Mouse (Mus musculus): ENCODE data around the gene Eepd1. TPM values are rescaled to one million over a fixed set of nuclear protein-coding genes. Genes with fewer than 3 reads are reported as not detected.

Gene Eepd1
- polyA plus RNA-seq, 1 experiment from 2014 or later, result 6.1 TPM

DNA sequence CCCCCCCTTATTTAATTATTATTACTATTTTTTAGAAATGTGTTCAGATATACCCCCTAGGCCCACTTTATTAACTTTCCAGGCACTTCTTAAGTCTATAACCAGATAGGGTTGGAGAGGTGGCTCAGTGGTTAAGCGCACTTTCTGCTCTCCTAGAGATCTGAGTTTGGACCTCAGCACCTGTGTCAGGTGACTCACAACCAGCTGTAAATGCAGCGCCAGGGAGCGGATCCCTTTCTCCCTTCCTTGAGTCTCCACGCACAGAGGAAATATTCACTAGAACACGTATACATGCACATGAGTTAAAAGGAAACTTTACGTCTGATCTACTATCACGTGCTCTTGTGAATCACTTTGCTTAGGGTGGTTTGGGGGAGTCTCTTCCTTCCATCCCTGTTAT lies 88.7 kb downstream of the Eepd1 start:
- ATAC-seq (ENCODE audit: low FRiP score, low TSS enrichment), result no peak
- Histone ChIP-seq H3K9me3 (ENCODE audit: control insufficient read depth, low read length) (no peaks in the 10 kb centered on the region), H3K4me2 (replicated peaks; ENCODE audit: low read depth, low read length) (no peak overlapping the region), H3K4me3 (ENCODE audit: low read length) (no peak overlapping the region), H3K36me3 (ENCODE audit: control insufficient read depth, insufficient read depth, low read length) (no peaks in the 10 kb centered on the region), H3K9ac (ENCODE audit: low read depth, low read length) (no peak overlapping the region), H3K4me1 (ENCODE audit: control insufficient read depth, insufficient read depth, low read length) (0 out of 2 replicates have a peak, but pooled peaks cover 3% of the 10 kb centered on the region), H3K27me3 (ENCODE audit: control insufficient read depth, insufficient read depth, low read length) (no peaks in the 10 kb centered on the region), H3K27ac (ENCODE audit: low read depth, low read length) (no peak overlapping the region)
- 93% methylated on average over 7 of the region's 7 CpGs for WGBS

DNA sequence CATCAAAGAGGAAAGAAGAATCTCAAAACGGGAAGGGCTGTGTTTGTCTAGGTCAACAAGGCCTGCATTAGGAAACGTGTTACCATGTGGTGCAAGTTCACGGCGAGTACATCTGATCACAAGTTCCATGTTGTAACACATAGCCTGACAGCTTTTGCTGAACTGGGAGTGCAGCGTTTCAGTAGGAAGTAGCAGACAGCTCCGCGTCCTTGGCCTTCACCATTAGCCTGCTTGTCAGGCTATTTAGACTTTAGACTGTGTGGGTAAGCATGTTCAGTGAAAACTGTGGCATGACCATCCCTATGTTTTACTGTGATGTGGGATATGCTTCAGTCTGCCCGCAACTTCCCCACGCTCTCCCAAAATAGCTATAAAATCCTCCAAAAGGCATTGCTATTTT lies 89.1 kb downstream of the Eepd1 start:
- H3K4me1 ChIP-seq (ENCODE audit: control insufficient read depth, insufficient read depth, low read length), result 0 out of 2 replicates have a peak, but pooled peaks cover 3% of the 10 kb centered on the region

DNA sequence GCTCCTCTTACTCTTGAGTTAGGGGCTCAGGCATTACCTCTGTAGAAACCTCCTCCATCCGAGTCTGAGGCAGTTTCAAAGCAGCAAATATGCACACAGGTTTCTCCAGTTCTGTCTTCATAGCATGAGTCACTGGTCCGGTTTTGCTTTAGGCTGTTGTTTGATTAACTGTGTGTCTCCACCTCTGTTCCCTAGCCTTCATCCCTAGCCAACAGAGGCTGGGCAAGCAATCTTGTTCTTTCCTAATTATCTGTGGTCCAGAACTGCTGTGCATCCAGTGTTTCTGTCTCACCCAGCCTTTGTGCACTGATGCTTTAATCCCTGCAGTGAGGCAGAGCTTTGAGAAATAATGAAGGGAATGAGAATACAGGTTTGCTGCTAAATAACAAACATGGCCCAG lies 90.0 kb downstream of the Eepd1 start:
- H3K9ac ChIP-seq (ENCODE audit: low read depth, low read length), result no peak overlapping the region
- H3K27me3 ChIP-seq (ENCODE audit: control insufficient read depth, insufficient read depth, low read length), result no peaks in the 10 kb centered on the region
- 37% methylated on average over 2 of the region's 2 CpGs for WGBS
- no peaks in the 10 kb centered on the region for H3K36me3 ChIP-seq (ENCODE audit: control insufficient read depth, insufficient read depth, low read length)
- ATAC-seq (ENCODE audit: low FRiP score, low TSS enrichment), result no peak
- H3K4me2 ChIP-seq (replicated peaks; ENCODE audit: low read depth, low read length), result no peak overlapping the region
- no peak overlapping the region for H3K27ac ChIP-seq (ENCODE audit: low read depth, low read length)
- H3K9me3 ChIP-seq (ENCODE audit: control insufficient read depth, low read length), result no peaks in the 10 kb centered on the region
- H3K4me1 ChIP-seq (ENCODE audit: control insufficient read depth, insufficient read depth, low read length), result 0 out of 2 replicates have a peak, but pooled peaks cover 3% of the 10 kb centered on the region
- H3K4me3 ChIP-seq (ENCODE audit: low read length), result no peak overlapping the region

More for the DNA sequence above, 89.1 kb downstream of the Eepd1 start:
- no peak overlapping the region for H3K4me2 ChIP-seq (replicated peaks; ENCODE audit: low read depth, low read length)
- H3K27me3 ChIP-seq (ENCODE audit: control insufficient read depth, insufficient read depth, low read length), result no peaks in the 10 kb centered on the region
- no peak for ATAC-seq (ENCODE audit: low FRiP score, low TSS enrichment)
- H3K9ac ChIP-seq (ENCODE audit: low read depth, low read length), result no peak overlapping the region
- no peak overlapping the region for H3K27ac ChIP-seq (ENCODE audit: low read depth, low read length)
- no peaks in the 10 kb centered on the region for H3K36me3 ChIP-seq (ENCODE audit: control insufficient read depth, insufficient read depth, low read length)
- H3K4me3 ChIP-seq (ENCODE audit: low read length), result no peak overlapping the region
- no peaks in the 10 kb centered on the region for H3K9me3 ChIP-seq (ENCODE audit: control insufficient read depth, low read length)
- WGBS, result 79% methylated on average over 9 of the region's 9 CpGs

DNA sequence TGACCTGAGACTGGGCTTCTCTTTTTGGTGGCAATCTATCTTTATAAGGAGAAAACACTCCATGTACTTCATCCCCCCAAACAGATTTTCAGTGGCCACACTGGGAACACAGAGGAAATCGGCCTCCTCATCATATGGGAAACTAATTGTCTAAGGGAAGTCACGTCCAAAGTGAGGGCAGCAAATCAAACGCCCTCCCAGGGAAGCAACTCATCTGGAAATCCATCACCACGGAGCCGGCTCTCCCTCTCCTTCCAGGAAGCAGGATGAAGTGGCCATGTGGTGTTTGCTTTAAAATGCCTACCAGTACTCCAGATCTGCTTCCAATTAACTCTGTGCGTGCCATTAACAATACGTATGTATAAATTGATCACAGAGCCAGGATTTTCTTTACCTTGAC lies 92.4 kb downstream of the Eepd1 start:
- no peak for ATAC-seq (ENCODE audit: low FRiP score, low TSS enrichment)
- Histone ChIP-seq H3K9ac (ENCODE audit: low read depth, low read length) (no peak overlapping the region), H3K36me3 (ENCODE audit: control insufficient read depth, insufficient read depth, low read length) (no peaks in the 10 kb centered on the region), H3K27ac (ENCODE audit: low read depth, low read length) (no peak overlapping the region), H3K4me2 (replicated peaks; ENCODE audit: low read depth, low read length) (no peak overlapping the region), H3K27me3 (ENCODE audit: control insufficient read depth, insufficient read depth, low read length) (no peaks in the 10 kb centered on the region), H3K4me3 (ENCODE audit: low read length) (no peak overlapping the region), H3K9me3 (ENCODE audit: control insufficient read depth, low read length) (no peaks in the 10 kb centered on the region), H3K4me1 (ENCODE audit: control insufficient read depth, insufficient read depth, low read length) (0 out of 2 replicates have a peak, but pooled peaks cover 3% of the 10 kb centered on the region)
- WGBS, result 26% methylated on average over 7 of the region's 7 CpGs

DNA sequence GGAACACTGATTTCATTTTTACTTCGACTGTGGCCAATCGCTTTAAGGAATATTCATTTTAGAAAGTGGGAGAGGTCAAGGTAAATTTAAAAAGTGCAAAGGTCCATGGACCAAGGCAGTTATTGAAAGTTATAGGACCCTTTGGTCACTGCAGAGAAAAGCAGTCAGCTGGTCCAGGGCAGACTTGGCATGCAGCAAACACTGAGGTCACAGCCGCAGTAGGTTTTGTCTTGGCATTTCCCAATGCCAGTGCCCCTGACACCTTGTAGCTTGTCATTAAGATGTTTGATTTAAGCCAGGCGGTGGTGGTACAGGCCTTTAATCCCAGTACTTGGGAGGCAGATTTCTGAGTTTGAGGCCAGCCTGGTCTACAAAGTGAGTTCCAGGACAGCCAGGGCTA lies 92.8 kb downstream of the Eepd1 start:
- no peaks in the 10 kb centered on the region for H3K36me3 ChIP-seq (ENCODE audit: control insufficient read depth, insufficient read depth, low read length)
- H3K27me3 ChIP-seq (ENCODE audit: control insufficient read depth, insufficient read depth, low read length), result no peaks in the 10 kb centered on the region
- H3K27ac ChIP-seq (ENCODE audit: low read depth, low read length), result no peak overlapping the region
- 82% methylated on average over 4 of the region's 4 CpGs for WGBS
- H3K9me3 ChIP-seq (ENCODE audit: control insufficient read depth, low read length), result no peaks in the 10 kb centered on the region
- H3K9ac ChIP-seq (ENCODE audit: low read depth, low read length), result no peak overlapping the region
- no peak overlapping the region for H3K4me3 ChIP-seq (ENCODE audit: low read length)
- H3K4me2 ChIP-seq (replicated peaks; ENCODE audit: low read depth, low read length), result no peak overlapping the region
- ATAC-seq (ENCODE audit: low FRiP score, low TSS enrichment), result no peak
- H3K4me1 ChIP-seq (ENCODE audit: control insufficient read depth, insufficient read depth, low read length), result 0 out of 2 replicates have a peak, but pooled peaks cover 3% of the 10 kb centered on the region

DNA sequence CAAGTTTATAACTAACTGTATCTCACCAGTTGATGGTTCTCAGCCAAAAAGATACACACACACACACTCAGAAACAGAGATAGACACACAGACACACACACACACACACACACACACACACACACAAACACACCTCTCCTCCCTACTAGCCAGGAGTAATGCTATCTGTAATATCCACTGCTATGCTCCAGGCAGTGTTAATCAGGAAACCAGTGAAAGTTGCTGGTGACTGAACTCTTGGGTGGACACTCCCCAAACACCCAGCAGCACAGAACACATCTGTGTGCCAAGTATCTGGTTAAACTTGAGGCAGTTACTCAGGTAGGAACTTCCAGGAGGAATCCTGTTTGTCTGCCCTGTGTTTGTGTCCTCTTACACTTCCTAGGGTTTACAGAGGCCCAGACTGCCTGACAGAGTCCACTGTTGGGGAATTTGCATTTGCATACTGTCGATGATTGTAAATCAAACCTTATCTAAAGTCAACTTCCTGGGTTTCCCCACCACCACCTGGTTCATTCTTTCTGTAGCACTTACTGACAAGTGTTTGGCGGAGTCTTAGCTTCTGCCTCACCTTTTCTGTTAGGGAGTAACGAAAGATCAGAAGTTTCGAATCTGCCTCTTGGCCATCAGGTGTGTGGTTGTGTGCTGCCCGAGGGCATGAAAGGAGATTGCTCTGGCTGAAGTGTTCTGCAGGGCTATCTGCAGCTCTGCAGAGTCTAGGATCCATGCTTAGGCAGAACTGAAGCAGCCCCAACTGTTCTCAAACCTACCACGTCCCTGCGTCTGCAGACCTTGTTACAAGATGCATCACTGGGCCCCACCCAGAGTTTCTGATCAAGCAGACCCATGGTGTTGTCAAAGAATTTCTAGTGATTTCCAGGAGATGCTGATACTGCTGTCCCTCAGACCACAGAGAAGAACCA lies 97.6 kb downstream of the Eepd1 start:
- 73% methylated on average over 7 of the region's 7 CpGs for WGBS
- no peak for ATAC-seq (ENCODE audit: low FRiP score, low TSS enrichment)
- Histone ChIP-seq H3K9ac (ENCODE audit: low read depth, low read length) (no peak overlapping the region), H3K4me1 (ENCODE audit: control insufficient read depth, insufficient read depth, low read length) (no peaks in the 10 kb centered on the region), H3K27me3 (ENCODE audit: control insufficient read depth, insufficient read depth, low read length) (no peaks in the 10 kb centered on the region), H3K4me2 (replicated peaks; ENCODE audit: low read depth, low read length) (no peak overlapping the region), H3K27ac (ENCODE audit: low read depth, low read length) (no peak overlapping the region), H3K4me3 (ENCODE audit: low read length) (no peak overlapping the region), H3K9me3 (ENCODE audit: control insufficient read depth, low read length) (no peaks in the 10 kb centered on the region), H3K36me3 (ENCODE audit: control insufficient read depth, insufficient read depth, low read length) (no peaks in the 10 kb centered on the region)

DNA sequence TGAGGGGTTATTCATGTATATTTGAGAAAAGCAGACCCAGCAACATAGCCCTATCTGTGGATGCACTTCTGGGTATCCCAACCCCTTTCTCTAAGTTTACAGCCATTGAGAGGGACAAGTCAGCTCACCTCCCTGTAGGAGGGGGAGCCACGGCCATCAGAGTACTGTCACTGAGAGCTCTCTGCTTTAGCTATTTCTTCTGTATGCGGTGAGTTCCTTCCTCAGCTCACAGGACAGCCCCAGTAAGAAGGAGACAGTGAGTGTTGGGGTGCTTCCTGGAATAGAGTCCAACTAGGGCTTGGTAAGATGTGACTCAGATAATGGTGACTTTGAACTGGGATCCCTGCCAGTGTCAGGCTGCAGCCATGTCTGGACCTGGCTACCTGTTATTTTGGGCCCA lies 102.3 kb downstream of the Eepd1 start:
- Histone ChIP-seq H3K9ac (ENCODE audit: low read depth, low read length) (no peak overlapping the region), H3K4me2 (replicated peaks; ENCODE audit: low read depth, low read length) (no peak overlapping the region), H3K27me3 (ENCODE audit: control insufficient read depth, insufficient read depth, low read length) (no peaks in the 10 kb centered on the region), H3K9me3 (ENCODE audit: control insufficient read depth, low read length) (no peaks in the 10 kb centered on the region), H3K27ac (ENCODE audit: low read depth, low read length) (no peak overlapping the region), H3K4me3 (ENCODE audit: low read length) (no peak overlapping the region), H3K4me1 (ENCODE audit: control insufficient read depth, insufficient read depth, low read length) (no peaks in the 10 kb centered on the region), H3K36me3 (ENCODE audit: control insufficient read depth, insufficient read depth, low read length) (no peaks in the 10 kb centered on the region)
- 89% methylated on average over 2 of the region's 2 CpGs for WGBS
- ATAC-seq (ENCODE audit: low FRiP score, low TSS enrichment), result no peak

DNA sequence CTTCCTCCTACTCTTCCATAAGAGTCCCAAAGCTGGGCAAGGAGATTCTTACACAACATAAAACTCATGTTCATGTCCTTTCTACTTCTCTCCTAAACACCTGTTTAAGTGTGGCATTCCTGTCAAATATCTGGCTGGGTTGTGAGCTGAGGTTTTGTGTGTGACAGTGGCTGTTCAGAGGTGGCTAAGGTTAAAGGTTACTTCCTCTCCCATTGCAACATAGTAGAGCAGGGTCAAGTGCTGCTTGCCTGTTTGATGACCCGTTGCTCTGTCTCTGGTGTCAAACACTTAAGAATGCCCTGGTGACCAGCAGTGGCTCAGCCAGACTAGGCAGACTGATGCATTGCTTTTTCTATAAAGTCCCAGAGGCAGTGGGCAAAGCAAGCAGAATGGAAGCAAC lies 104.3 kb downstream of the Eepd1 start:
- H3K4me3 ChIP-seq (ENCODE audit: low read length), result no peak overlapping the region
- H3K4me1 ChIP-seq (ENCODE audit: control insufficient read depth, insufficient read depth, low read length), result no peaks in the 10 kb centered on the region
- H3K9me3 ChIP-seq (ENCODE audit: control insufficient read depth, low read length), result no peaks in the 10 kb centered on the region
- 25% methylated on average over 1 of the region's 1 CpGs for WGBS
- no peaks in the 10 kb centered on the region for H3K36me3 ChIP-seq (ENCODE audit: control insufficient read depth, insufficient read depth, low read length)
- H3K27me3 ChIP-seq (ENCODE audit: control insufficient read depth, insufficient read depth, low read length), result no peaks in the 10 kb centered on the region
- no peak overlapping the region for H3K27ac ChIP-seq (ENCODE audit: low read depth, low read length)
- H3K9ac ChIP-seq (ENCODE audit: low read depth, low read length), result no peak overlapping the region
- no peak overlapping the region for H3K4me2 ChIP-seq (replicated peaks; ENCODE audit: low read depth, low read length)
- ATAC-seq (ENCODE audit: low FRiP score, low TSS enrichment), result no peak

DNA sequence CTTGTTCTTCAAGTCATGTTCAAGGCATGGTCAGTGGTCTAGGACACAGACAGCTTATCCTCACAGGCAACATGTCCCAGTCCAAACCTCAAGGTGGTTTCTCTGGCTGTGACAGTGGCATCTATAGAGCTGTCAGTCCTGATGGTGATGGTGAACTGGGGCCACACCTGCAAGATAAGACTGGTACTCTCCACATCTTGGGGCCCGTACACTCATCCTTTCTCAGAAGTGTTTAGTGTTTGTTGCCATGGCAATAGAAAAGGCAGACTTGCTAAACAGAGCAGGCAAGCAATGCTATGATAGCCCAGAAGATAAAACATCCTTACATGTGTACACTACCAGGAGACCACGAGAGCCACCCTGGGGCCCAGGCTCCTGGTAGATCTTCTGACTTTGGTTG lies 107.2 kb downstream of the Eepd1 start:
- H3K27ac ChIP-seq (ENCODE audit: low read depth, low read length), result no peak overlapping the region

More for the DNA sequence above, 107.2 kb downstream of the Eepd1 start:
- ATAC-seq (ENCODE audit: low FRiP score, low TSS enrichment), result no peak
- H3K9ac ChIP-seq (ENCODE audit: low read depth, low read length), result no peak overlapping the region
- H3K4me1 ChIP-seq (ENCODE audit: control insufficient read depth, insufficient read depth, low read length), result peaks cover 9% of the 10 kb centered on the region
- no peaks in the 10 kb centered on the region for H3K27me3 ChIP-seq (ENCODE audit: control insufficient read depth, insufficient read depth, low read length)
- no peaks in the 10 kb centered on the region for H3K9me3 ChIP-seq (ENCODE audit: control insufficient read depth, low read length)
- WGBS, result 90% methylated on average over 2 of the region's 2 CpGs
- H3K4me2 ChIP-seq (replicated peaks; ENCODE audit: low read depth, low read length), result no peak overlapping the region
- no peaks in the 10 kb centered on the region for H3K36me3 ChIP-seq (ENCODE audit: control insufficient read depth, insufficient read depth, low read length)
- no peak overlapping the region for H3K4me3 ChIP-seq (ENCODE audit: low read length)

Measured in kidney, embryonic 14.5 days (tissue).